Comparison of ENCODE assay signal across 13 mouse cellular contexts in the genomic region with DNA sequence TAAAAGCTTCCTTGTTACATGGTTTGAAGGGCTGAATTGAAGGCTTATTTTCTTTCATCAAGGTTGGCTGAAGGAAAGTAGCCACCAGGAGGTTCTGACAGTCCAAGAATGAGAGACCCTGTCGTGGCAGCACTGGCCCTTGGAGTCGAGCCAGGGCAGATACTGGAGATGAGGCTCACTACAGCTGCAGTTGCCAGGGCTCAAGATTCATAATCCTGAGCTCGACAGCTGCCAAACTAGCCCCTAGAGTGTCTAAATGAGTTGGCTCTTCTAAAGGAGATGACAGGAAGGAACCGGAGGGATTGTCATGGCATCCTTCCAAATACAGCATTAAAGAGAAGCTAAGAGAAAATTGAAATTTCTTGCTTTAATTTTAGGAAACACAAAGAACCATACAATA.
DNase-seq lines count a peak whose midpoint lies in the region; ATAC-seq and TF ChIP-seq lines count a peak whose summit lies in the region.
"Had no signal": no experiment of that assay in that cellular context is flagged by ENCODE, and none has a peak within 500 bp of the region (broad histone marks: within the 10 kb centered on the region; RNA-seq: fewer than 3 reads in every experiment).

No protein-coding gene starts in this region.

- no peaks in the 10 kb centered on the region for H3K4me1 ChIP-seq in forebrain, embryonic 16.5 days (replicated peaks; ENCODE audit: control insufficient read depth, insufficient read depth, low read length)
- no peaks in the 10 kb centered on the region for H3K4me1 ChIP-seq in forebrain, postnatal 0 days (ENCODE audit: insufficient read depth)
- no peaks in the 10 kb centered on the region for H3K4me1 ChIP-seq in liver, postnatal 0 days (ENCODE audit: insufficient read depth)
- H3K4me1 ChIP-seq: heart, embryonic 12.5 days; limb, embryonic 15.5 days; midbrain, embryonic 12.5 days had no signal

- no peaks in the 10 kb centered on the region for H3K9me3 ChIP-seq in forebrain, embryonic 16.5 days (ENCODE audit: control insufficient read depth, low read length)
- H3K9me3 ChIP-seq in forebrain, postnatal 0 days (ENCODE audit: low read length) = no peaks in the 10 kb centered on the region
- no peaks in the 10 kb centered on the region for H3K9me3 ChIP-seq in liver, postnatal 0 days (ENCODE audit: low read length)
- H3K9me3 ChIP-seq: heart, embryonic 12.5 days; limb, embryonic 15.5 days; midbrain, embryonic 12.5 days had no signal

- ATAC-seq in forebrain, embryonic 16.5 days = 0 out of 2 replicates have a peak, but pooled peaks have one; percentile 33
- ATAC-seq in forebrain, postnatal 0 days = no peak
- ATAC-seq in liver, postnatal 0 days = no peak
- ATAC-seq: CD4-positive, CD25-positive, alpha-beta regulatory T cell, adult 4 months had no signal

- H3K27me3 ChIP-seq in forebrain, embryonic 16.5 days (replicated peaks; ENCODE audit: control insufficient read depth, insufficient read depth, low read length) = no peaks in the 10 kb centered on the region
- H3K27me3 ChIP-seq in forebrain, postnatal 0 days (ENCODE audit: insufficient read depth, low read length) = no peaks in the 10 kb centered on the region
- H3K27me3 ChIP-seq in liver, postnatal 0 days (ENCODE audit: insufficient read depth, low read length) = no peaks in the 10 kb centered on the region
- H3K27me3 ChIP-seq: heart, embryonic 12.5 days; limb, embryonic 15.5 days; midbrain, embryonic 12.5 days had no signal

- H3K27ac ChIP-seq in forebrain, embryonic 16.5 days (ENCODE audit: low read length) = no peak overlapping the region
- H3K27ac ChIP-seq in forebrain, postnatal 0 days (ENCODE audit: low read depth, low read length) = no peak overlapping the region
- H3K27ac ChIP-seq in liver, postnatal 0 days (ENCODE audit: low read depth) = no peak overlapping the region
- H3K27ac ChIP-seq: kidney, postnatal 0 days; limb, embryonic 15.5 days; midbrain, embryonic 12.5 days had no signal

- H3K4me3 ChIP-seq in forebrain, embryonic 16.5 days (replicated peaks; ENCODE audit: low read length) = no peak overlapping the region
- no peak overlapping the region for H3K4me3 ChIP-seq in forebrain, postnatal 0 days (ENCODE audit: low read depth, low read length)
- H3K4me3 ChIP-seq in liver, postnatal 0 days (ENCODE audit: low read depth, low read length) = no peak overlapping the region
- H3K4me3 ChIP-seq: heart, embryonic 12.5 days; limb, embryonic 15.5 days; midbrain, embryonic 12.5 days had no signal

- no peak for TF ChIP-seq POLR2A in brain, embryonic 14.5 days (IDR thresholded peaks at IDR 0.05; ENCODE audit: borderline replicate concordance, extremely low read depth, insufficient read depth, insufficient read length, poor library complexity, severe bottlenecking)

- no peaks in the 10 kb centered on the region for H3K36me3 ChIP-seq in forebrain, embryonic 16.5 days (ENCODE audit: control insufficient read depth, insufficient read depth)
- no peaks in the 10 kb centered on the region for H3K36me3 ChIP-seq in forebrain, postnatal 0 days (ENCODE audit: insufficient read depth)
- H3K36me3 ChIP-seq in liver, postnatal 0 days (replicated peaks; ENCODE audit: insufficient read depth, low read length) = no peaks in the 10 kb centered on the region
- H3K36me3 ChIP-seq: heart, embryonic 12.5 days; limb, embryonic 15.5 days; midbrain, embryonic 12.5 days had no signal

- no peak overlapping the region for H3K9ac ChIP-seq in forebrain, embryonic 16.5 days (replicated peaks; ENCODE audit: low read depth, low read length)
- H3K9ac ChIP-seq in forebrain, postnatal 0 days = no peak overlapping the region
- no peak overlapping the region for H3K9ac ChIP-seq in liver, postnatal 0 days (replicated peaks)
- H3K9ac ChIP-seq: heart, embryonic 12.5 days; limb, embryonic 15.5 days; midbrain, embryonic 12.5 days had no signal

- no peak for DNase-seq in forebrain, postnatal 0 days
- DNase-seq in liver = peak; percentile 2
- DNase-seq in liver, postnatal 0 days = no peak
- DNase-seq in brain, embryonic 14.5 days (ENCODE audit: low read depth) = peak; percentile 76
- DNase-seq in gastrocnemius, postnatal 25 days = peak; percentile 5
- no peak for DNase-seq in testis, postnatal 14 days (ENCODE audit: low spot score)
- DNase-seq: lung, postnatal 14 days had no signal

- no peak overlapping the region for H3K4me2 ChIP-seq in forebrain, embryonic 16.5 days (ENCODE audit: low read length)
- no peak overlapping the region for H3K4me2 ChIP-seq in forebrain, postnatal 0 days (ENCODE audit: low read depth)
- no peak overlapping the region for H3K4me2 ChIP-seq in liver, postnatal 0 days (ENCODE audit: low read depth, low read length)
- H3K4me2 ChIP-seq: heart, embryonic 12.5 days; limb, embryonic 15.5 days; midbrain, embryonic 12.5 days had no signal

- TF ChIP-seq CTCF in forebrain, postnatal 0 days (IDR thresholded peaks at IDR 0.05; ENCODE audit: low read depth) = no peak
- no peak for TF ChIP-seq CTCF in liver, postnatal 0 days (IDR thresholded peaks at IDR 0.05; ENCODE audit: low read depth)
- no peak for TF ChIP-seq CTCF in brain, embryonic 14.5 days (IDR thresholded peaks at IDR 0.05; ENCODE audit: borderline replicate concordance, extremely low read depth, insufficient read depth, insufficient read length)

- 48% methylated on average over 4 of the region's 4 CpGs for WGBS in forebrain, embryonic 16.5 days
- WGBS in forebrain, postnatal 0 days = 34% methylated on average over 4 of the region's 4 CpGs
- 59% methylated on average over 4 of the region's 4 CpGs for WGBS in liver, postnatal 0 days (ENCODE audit: insufficient replicate concordance)

- no peak for TF ChIP-seq EP300 in liver, postnatal 0 days (IDR thresholded peaks at IDR 0.05; ENCODE audit: low read depth)

Comparison
In these comparisons a context has a peak if more than half of its experiments do, and no peak if none do; other contexts are left out.
1. DNase-seq: peak in liver (single experiment), brain, embryonic 14.5 days (single experiment) and gastrocnemius, postnatal 25 days (single experiment); none in forebrain, postnatal 0 days (single experiment), liver, postnatal 0 days (single experiment) and testis, postnatal 14 days (single experiment).